Mouse (Mus musculus): ENCODE data around the gene Btaf1.

GRCm38 (mm10) chr19:36926553-36927236 is 816 bp downstream of the Btaf1 start:
- TF ChIP-seq CTCF (IDR thresholded peaks at IDR 0.05; ENCODE audit: borderline replicate concordance, insufficient read depth, low read depth, low read length) (no peak), POLR2A (IDR thresholded peaks at IDR 0.05; ENCODE audit: borderline replicate concordance, insufficient read depth, low read length) (no peak)
